Mouse (Mus musculus) lung, adult 2 months (tissue): ENCODE measurements around the gene Fthl17b.
"Not testable (repeated sequence)": the region's sequence is repeated elsewhere in the genome, so short reads cannot be mapped to it uniquely, and the experiment has no call there.

Experiments used
- CTCF ChIP-seq: fragments of 200-500 bp; IDR thresholded peaks from 2 replicates; pipeline ENCODE4 v1.5.1; 2011; ENCODE audit warnings: mild to moderate bottlenecking, low read length, control low read depth; ENCODE audit not compliant: insufficient read depth
- POLR2A ChIP-seq: fragments of 200-500 bp; IDR thresholded peaks from 2 replicates; pipeline ENCODE4 v1.6.1; 2011; ENCODE audit warnings: low read depth, mild to moderate bottlenecking, control low read depth, low read length, borderline replicate concordance; ENCODE audit errors: extremely low read depth

GRCm38 (mm10) chrX:8986655-8987054 is 23.9 kb upstream of the Fthl17b start, which contains the start of gene Fthl17d:
- TF ChIP-seq CTCF, POLR2A: not testable (repeated sequence)
